Mouse (Mus musculus): ENCODE data around the gene Mpi. TPM values are rescaled to one million over a fixed set of nuclear protein-coding genes. Genes with fewer than 3 reads are reported as not detected.

The Mpi gene
- total RNA-seq, 2 experiments from 2014 or later: 75.0 to 76.2 TPM

DNA sequence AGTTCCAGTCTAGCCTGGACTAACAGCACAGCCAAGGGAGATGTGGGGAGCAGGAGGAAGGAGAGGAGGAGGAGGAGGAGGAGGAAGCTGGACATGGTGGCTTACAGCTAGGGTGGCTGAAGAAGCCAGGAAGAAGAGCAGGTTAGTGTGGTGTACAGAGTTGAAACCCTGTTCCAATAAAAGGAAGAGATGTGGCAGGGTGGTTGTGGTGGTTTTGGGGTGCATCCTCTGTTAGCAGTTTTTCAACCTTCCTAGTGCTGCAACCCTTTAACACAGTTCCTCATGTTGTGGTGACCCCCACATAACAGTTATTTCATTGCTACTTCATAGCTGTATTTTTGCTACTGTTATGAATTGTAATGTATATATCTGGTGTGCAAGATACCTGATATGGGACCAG, 28.1 kb downstream of the Mpi start:
- no peak for DNase-seq (ENCODE audit: low spot score)

GRCm38 (mm10) chr9:57523754-57524153, 28.8 kb downstream of the Mpi start:
- no peak for DNase-seq (ENCODE audit: low spot score)

DNA sequence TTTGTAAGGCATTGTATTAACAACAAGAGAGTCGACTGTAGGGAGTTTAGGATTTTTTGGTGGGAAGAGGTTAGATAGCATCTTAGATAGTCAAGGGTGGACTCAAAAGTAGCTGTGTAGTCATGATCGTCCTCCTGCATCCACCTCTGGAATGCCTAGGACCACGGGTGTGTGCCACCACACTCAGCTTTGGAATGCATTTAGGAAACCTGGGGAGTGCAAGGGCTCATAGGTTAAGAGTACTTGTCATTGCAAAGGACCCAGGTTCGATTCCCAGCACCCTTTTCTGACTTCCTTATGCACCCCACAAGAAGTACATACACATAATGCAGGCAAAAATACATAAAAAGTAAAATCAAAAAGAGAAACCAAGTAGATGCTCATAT, 29.7 kb downstream of the Mpi start:
- DNase-seq (ENCODE audit: low spot score): no peak

DNA sequence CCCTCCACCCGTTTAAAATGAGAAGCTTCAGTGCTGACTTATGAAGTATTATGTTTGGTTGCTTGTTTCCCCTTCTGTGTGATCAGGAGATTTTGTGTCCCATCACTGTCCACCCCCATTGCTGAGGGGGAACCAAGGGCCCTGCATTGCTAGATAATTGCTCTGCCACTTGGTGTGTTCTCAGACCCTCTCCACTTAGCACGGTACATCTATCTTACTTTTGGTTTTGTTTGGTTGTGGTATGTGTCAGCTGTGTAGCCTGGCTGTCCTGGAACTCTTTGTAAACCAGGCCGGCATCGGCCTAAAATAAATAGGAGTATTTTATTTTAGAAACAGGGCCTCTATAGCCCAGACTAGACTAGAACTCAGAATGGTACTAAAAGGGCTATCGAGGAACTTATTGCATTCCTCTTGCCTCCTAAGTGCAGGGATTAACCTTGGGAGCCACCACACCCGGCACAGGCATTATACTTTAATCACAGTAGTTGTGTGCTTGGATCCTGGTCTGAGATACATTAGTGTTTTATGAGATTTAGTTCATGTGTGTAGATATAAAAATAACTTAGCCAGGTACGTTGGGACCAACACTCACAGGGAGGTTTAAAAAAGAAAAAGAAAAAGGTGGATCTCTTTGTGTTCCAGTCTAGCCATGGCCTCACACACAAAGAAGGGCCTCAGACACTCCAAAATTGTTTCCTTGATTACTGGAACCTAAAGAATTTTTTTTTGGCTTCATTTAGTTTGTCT, 30.3 kb downstream of the Mpi start:
- no peak for DNase-seq (ENCODE audit: low spot score)

DNA sequence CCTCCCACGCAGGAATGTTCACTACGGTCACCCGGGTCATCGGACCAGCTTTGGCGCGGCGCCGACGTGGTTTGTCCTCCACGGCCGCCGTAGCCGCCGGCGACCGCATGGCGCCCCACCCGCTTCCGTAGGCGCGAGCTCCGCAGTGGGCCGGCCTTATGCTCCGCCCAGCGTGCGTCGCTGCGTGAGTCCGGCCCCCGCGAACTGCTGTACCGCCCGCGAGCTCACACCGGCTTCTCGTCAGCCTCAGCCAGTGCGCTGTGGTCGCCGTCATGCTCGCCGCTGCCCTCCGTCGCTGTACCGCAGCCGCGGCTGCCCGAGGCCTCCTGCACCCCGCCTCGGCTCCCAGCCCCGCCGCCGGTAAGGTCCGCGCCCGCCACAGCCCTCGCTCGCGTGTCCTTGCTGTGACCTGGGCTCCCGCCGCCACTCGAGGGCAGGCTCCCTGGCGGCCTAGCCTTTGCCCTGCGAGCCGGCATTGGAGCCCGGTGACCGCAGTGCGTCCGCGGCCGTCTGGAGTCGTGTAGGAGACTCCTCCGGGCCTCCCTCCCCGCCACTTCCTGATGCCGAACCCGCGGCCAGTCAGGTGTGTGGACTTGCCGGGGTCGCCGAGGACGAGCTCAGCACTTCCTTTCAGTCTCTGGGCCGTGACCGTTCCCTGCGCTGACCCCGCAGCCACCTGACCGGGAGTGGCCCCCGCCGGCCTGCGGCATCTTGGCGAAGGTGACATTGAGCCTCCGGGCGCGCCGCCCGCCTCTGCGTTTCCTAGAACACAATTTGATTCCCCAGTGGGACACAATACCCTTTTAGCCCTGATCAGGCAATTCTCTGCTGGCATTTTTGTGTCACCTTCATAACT, 31.3 kb downstream of the Mpi start, which contains the start of gene Cox5a:
TSS of gene Cox5a (plus strand) at position 219 of the 856 bp plus-strand sequence.
- peak; percentile 93 for DNase-seq (ENCODE audit: low spot score)

GRCm38 (mm10) chr9:57520375-57521055, 32.0 kb downstream of the Mpi start:
- no peak for DNase-seq (ENCODE audit: low spot score)

GRCm38 (mm10) chr9:57517113-57517512, 35.5 kb downstream of the Mpi start:
- DNase-seq (ENCODE audit: low spot score): peak; percentile 48

DNA sequence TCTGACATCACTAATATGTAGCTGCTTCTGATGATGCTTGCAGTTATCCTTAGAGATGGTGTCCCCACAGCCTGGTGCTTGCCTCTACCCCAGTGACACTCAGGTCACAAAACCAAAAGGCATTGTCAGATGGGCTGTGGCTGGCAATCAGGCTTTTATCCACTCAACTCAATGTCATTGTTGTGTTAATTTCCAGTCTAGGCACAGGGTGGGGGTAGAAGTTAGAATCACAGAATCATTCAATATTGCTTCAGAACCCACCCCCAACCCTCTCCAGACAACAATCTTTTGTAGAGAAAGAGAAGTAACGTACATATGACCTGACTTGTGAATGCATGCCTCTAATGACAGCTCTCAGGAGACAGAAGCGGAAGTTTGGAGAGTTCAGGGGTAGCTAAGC, 42.0 kb downstream of the Mpi start:
- DNase-seq (ENCODE audit: low spot score): no peak

- no peak for DNase-seq (ENCODE audit: low spot score)
Measured at GRCm38 (mm10) chr9:57505700-57506099, 46.9 kb downstream of the Mpi start.

DNA sequence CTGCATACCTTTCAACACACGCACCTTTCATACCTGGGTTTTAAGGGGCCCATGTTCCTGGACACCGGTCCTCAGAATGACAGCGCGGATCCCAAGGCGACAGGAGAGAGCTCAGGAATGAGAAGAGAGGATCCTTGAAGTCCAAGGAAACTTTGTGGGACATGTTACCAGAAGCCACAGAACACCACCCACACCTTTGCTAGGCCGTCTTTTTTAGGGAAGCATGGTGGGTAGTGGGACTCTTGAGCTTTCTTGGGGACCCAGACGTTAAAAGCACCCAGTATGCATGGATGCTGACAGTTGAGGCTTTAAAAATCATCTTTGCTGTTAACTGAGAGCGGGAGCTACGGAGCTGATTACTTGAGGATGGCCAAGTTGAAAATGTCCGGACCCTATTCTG, 47.7 kb downstream of the Mpi start:
- DNase-seq (ENCODE audit: low spot score): no peak

- DNase-seq (ENCODE audit: low spot score): peak; percentile 29
Measured at GRCm38 (mm10) chr9:57504381-57504700, 48.2 kb downstream of the Mpi start.

DNA sequence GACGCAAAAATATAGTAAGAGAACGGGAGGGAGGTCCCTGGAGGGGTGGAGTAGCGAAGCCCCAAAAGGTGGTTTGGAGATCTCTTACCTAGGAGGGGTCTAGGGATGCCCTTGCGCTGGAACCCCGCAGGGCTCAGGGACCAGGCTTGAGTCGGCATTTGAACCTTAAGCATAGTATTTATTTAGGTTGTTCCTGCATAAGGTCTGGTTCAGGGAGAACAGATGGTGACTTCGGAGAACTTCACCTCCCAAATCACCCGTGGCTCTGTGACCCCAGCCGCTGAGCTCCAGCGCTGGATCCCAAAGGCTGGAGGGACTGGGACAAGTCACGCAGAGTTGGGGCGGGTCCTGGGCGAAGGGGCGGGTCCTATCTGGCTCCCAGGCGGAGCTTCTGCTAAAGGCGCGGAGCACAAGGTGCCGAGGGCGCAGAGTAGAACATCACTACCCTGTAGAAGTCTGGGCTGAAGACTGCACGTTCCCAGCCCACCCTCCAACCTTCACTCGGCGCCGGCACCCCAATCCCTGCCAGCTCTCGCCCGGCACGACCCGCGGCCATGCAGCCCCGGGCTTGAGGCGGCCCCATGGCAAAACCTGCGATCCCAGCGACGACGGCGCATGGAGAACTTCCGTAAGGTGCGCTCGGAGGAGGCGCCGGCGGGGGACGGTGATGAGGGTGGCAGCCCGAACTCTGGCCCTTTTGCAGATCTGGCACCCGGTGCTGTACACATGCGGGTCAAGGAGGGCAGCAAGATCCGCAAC, 48.8 kb downstream of the Mpi start, which contains the start of gene Rpp25:
TSS of gene Rpp25 (plus strand) at position 405 of the 759 bp plus-strand sequence.
- peak; percentile 38 for DNase-seq (ENCODE audit: low spot score)

DNA sequence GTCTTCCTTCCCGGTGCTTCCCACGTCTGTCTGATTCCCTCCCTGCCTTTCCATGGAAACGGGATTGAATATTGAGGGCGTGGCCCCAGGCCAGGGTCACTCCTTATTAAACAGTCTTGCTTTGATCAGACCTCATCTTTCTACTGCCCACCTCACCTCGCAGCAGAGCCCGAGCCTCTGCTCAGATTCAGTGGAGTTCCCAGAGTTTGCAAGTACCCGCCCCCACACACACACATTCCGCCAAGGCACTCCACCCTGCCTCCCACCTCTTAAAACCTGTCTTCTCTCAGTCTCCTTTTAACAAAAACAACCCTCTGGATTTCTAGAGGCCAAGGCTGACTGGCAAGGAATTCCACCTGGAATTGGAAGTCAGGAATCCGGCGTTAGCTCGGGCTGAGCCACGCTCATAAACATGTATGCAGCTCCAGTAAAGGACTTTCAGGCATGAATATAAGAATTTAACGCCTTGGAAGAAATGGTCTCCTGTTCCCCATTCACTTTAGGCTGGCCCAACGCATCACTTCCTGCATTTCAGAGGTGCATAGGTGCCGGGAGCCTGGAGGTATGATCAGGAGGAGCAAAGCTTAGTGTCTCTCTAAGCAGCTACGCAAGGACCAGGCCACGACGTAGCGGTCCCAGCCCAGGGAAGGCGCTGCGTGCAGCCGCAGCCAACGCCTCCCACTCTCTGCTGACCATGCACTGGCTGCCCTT, 49.5 kb downstream of the Mpi start:
- DNase-seq (ENCODE audit: low spot score): no peak

- no peak for DNase-seq (ENCODE audit: low spot score)
Measured at GRCm38 (mm10) chr9:57501861-57502260, 50.7 kb downstream of the Mpi start.

DNA sequence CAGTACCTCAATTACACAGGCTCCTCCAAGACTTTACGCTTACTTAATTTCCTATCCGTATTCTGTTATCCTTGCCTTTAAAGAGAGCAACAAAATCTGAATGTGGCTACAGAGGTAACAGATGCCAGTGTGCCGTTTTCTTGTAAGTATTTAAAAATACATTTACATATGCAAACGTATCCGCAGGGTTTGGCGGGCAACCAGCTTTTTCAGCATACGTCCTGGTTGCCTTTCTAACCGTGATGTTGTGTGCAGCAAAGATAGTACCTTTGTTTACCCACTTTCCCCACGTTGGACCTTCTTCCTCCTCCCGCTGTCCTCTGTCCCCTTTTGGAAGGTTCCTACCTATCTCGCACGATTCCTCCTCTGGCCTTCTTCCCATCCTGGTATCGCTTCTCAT, 51.1 kb downstream of the Mpi start:
- no peak for DNase-seq (ENCODE audit: low spot score)

- DNase-seq (ENCODE audit: low spot score): no peak
Measured at GRCm38 (mm10) chr9:57498536-57498935, 54.0 kb downstream of the Mpi start.

- no peak for DNase-seq (ENCODE audit: low spot score)
Measured at GRCm38 (mm10) chr9:57497236-57497635, 55.3 kb downstream of the Mpi start.

- DNase-seq (ENCODE audit: low spot score): no peak
Measured at GRCm38 (mm10) chr9:57494970-57495369, 57.6 kb downstream of the Mpi start.

Data from gastrocnemius, adult 18-20 months (tissue).